Mouse (Mus musculus) neutrophil, adult 5-6 weeks (primary cell): ENCODE data around the gene Ambp. TPM values are rescaled to one million over a fixed set of nuclear protein-coding genes. Genes with fewer than 3 reads are reported as not detected.
A peak's percentile ranks its signal among the peaks of the same experiment; 100 is the strongest.

Source experiments
- ATAC-seq: fragments of 151-379, 151-347 bp; 2 replicates; pipeline ENCODE4 v1.8.0; 2017; ENCODE audit warnings: mild to moderate bottlenecking, moderate TSS enrichment; ENCODE audit not compliant: insufficient number of reproducible peaks, poor library complexity, low FRiP score, severe bottlenecking; ENCODE audit errors: extremely low read depth
- total RNA-seq: library from RNA; stranded (forward); fragments of 200-1000 nt; gene quantifications from 2 replicates; pipeline ENCODE4 v1.2.3, GENCODE M21; 2017

The Ambp gene
- total RNA-seq, 1 experiment from 2014 or later = not detected

GRCm38 (mm10) chr4:63129891-63130624, 24.5 kb downstream of the Ambp start:
- no peak for ATAC-seq

- no peak for ATAC-seq
Observed at GRCm38 (mm10) chr4:63124861-63125466, 29.6 kb downstream of the Ambp start.

GRCm38 (mm10) chr4:63118639-63119437, 35.8 kb downstream of the Ambp start:
- 0 out of 2 replicates have a peak, but pooled peaks have one; percentile 25 for ATAC-seq

GRCm38 (mm10) chr4:63105651-63106050, 48.9 kb downstream of the Ambp start:
- ATAC-seq = no peak

GRCm38 (mm10) chr4:63102025-63102424, 52.6 kb downstream of the Ambp start:
- ATAC-seq = no peak

- ATAC-seq = no peak
Observed at GRCm38 (mm10) chr4:63100478-63100877, 54.1 kb downstream of the Ambp start.

GRCm38 (mm10) chr4:63097603-63098002, 57.0 kb downstream of the Ambp start:
- ATAC-seq = no peak

Other genes starting within 250 kb of the Ambp start
- not detected in 2 replicates for gene Zfp618, start 189.2 kb downstream of the Ambp start, total RNA-seq
- gene Kif12, start 17.3 kb upstream of the Ambp start, total RNA-seq = not detected in 2 replicates
- 3.3 and 4.7 TPM in 2 replicates for gene Col27a1, start 59.2 kb upstream of the Ambp start, total RNA-seq
- not detected in 2 replicates for gene Orm1, start 189.8 kb upstream of the Ambp start, total RNA-seq
- gene Orm3, start 201.4 kb upstream of the Ambp start, total RNA-seq = 0.86 TPM in 1 of 2 replicates, not detected in the other
- not detected in 2 replicates for gene Orm2, start 207.7 kb upstream of the Ambp start, total RNA-seq
- gene Akna, start 248.6 kb upstream of the Ambp start, total RNA-seq = 186 and 189 TPM in 2 replicates